Mouse (Mus musculus): ENCODE results near the gene Rufy4. TPM values are rescaled to one million over a fixed set of nuclear protein-coding genes. Genes with fewer than 3 reads are reported as not detected.
A peak's percentile ranks its signal among the peaks of the same experiment; 100 is the strongest.
"Not testable (repeated sequence)": the region's sequence is repeated elsewhere in the genome, so short reads cannot be mapped to it uniquely, and the experiment has no call there.

Rufy4 gene
- polyA plus RNA-seq, 1 experiment from 2014 or later: 0.42 TPM

DNA sequence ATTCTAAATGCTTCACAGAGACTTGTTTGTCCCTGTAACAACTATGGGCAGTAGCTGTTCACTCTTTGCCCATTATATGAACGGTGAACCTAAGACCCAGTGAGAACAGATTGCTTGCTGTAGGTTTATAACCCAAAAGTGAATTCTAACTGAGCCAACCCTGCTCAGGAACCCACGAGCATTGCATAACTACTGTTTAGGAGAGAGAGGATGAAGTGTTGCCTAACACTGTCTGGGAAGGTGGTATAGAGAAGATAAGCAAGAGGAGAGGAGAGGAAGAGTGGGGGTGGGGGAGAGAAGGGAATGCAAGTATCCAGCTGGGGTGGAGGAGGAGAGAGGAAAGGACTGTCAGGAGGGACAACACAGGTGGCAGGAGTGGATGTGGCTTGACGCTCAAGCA is 25.8 kb downstream of the Rufy4 start:
- Histone ChIP-seq H3K4me2 (replicated peaks; ENCODE audit: low read depth, low read length) (no peak overlapping the region), H3K36me3 (ENCODE audit: insufficient read depth, low read length) (no peaks in the 10 kb centered on the region), H3K27ac (ENCODE audit: low read length) (no peak overlapping the region), H3K9me3 (ENCODE audit: low read length) (no peaks in the 10 kb centered on the region), H3K27me3 (replicated peaks; ENCODE audit: insufficient read depth, low read length) (no peaks in the 10 kb centered on the region), H3K9ac (replicated peaks; ENCODE audit: low read depth) (no peak overlapping the region), H3K4me3 (ENCODE audit: low read depth, low read length) (no peak overlapping the region), H3K4me1 (ENCODE audit: insufficient read depth, low read depth, low read length) (no peaks in the 10 kb centered on the region)
- WGBS: 26% methylated on average over 3 of the region's 3 CpGs
- DNase-seq (ENCODE audit: low spot score) (peak; percentile 20), ATAC-seq (no peak; the same call in 1 of the 2 replicates)
- TF ChIP-seq CTCF (IDR thresholded peaks at IDR 0.05) (no peak), EP300 (IDR thresholded peaks at IDR 0.05) (no peak)

DNA sequence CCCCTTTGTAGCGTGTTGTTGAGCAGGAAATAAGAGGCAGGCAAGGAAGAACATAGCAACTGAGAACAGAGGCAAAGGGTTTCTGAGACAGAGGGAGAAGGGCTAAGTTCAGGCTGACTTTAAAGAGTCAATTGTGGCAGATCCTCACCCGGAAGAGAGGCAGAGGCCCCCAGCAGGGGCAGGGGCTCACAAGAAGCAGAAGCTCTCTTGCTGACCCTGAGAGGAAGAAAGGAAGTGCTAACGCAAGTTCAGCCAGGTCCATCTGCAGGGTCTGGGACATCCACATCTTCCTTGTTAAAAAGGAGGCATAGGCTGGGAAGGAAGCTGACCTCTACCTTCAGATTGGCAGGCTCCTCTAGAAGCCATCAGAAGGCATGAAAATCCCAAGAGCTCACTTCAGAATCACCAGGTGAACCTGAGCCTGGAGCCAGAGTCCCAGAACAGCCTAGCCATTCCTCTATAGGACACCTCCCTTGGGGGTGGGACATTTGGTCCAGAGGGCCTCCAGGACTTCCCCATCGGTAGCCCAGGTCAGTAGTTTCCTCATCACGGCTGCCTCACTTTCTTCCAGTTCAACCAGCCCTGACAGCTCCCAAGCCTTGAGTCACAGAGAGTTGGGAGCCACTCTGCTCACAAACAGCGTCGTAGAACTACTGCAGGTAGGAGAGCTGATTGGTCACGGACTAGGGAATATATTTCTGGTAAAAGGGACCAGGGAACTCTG is 28.3 kb downstream of the Rufy4 start, which contains the start of gene Cxcr2:
TSS of gene Cxcr2 (plus strand) at position 529 of the 724 bp plus-strand sequence.
- ATAC-seq: no peak
- Histone ChIP-seq H3K4me3 (ENCODE audit: low read depth, low read length) (no peak within 1 kb of the TSS), H3K4me2 (replicated peaks; ENCODE audit: low read depth, low read length) (no peak within 1 kb of the TSS), H3K9me3 (ENCODE audit: low read length) (no peaks in the 10 kb centered on the region), H3K36me3 (ENCODE audit: insufficient read depth, low read length) (no peaks in the 10 kb centered on the region), H3K27ac (ENCODE audit: low read length) (no peak within 1 kb of the TSS), H3K9ac (replicated peaks; ENCODE audit: low read depth) (no peak within 1 kb of the TSS), H3K4me1 (ENCODE audit: insufficient read depth, low read depth, low read length) (no peaks in the 10 kb centered on the region), H3K27me3 (replicated peaks; ENCODE audit: insufficient read depth, low read length) (no peaks in the 10 kb centered on the region)
- no peak for DNase-seq (ENCODE audit: low spot score)
- 58% methylated on average over 8 of the region's 8 CpGs for WGBS
- TF ChIP-seq CTCF (IDR thresholded peaks at IDR 0.05) (no peak), EP300 (IDR thresholded peaks at IDR 0.05) (no peak)

DNA sequence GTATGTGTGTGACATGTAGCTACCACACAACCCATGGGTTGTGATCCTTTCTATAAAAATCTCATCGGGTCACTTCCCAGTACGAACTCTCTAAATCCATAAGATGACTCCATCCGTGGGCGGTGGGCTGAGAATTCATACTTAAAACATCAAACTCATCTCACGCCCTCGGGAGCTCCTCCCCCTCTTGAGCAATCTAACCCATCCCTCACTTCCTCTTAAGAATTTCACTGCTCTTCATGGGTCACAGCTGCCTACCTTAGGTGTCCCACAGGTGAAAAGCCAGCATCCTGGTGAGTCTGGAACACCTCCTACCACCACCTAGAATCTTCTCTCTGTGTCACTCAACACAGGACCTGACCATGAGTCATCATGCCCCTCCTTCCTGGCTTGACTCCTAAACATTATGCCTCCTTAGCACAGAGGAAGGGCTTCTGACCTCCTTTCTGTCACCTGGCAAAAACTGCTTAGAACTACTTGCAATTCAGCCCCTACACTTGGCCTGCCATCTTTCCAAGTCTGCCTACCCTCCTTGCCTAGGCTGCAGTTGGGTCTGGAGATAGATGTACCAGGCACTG is 30.2 kb downstream of the Rufy4 start:
- Histone ChIP-seq H3K9me3 (ENCODE audit: low read length) (no peaks in the 10 kb centered on the region), H3K4me3 (ENCODE audit: low read depth, low read length) (no peak overlapping the region), H3K9ac (replicated peaks; ENCODE audit: low read depth) (no peak overlapping the region), H3K36me3 (ENCODE audit: insufficient read depth, low read length) (no peaks in the 10 kb centered on the region), H3K27ac (ENCODE audit: low read length) (no peak overlapping the region), H3K4me1 (ENCODE audit: insufficient read depth, low read depth, low read length) (no peaks in the 10 kb centered on the region), H3K27me3 (replicated peaks; ENCODE audit: insufficient read depth, low read length) (no peaks in the 10 kb centered on the region), H3K4me2 (replicated peaks; ENCODE audit: low read depth, low read length) (no peak overlapping the region)
- TF ChIP-seq EP300 (IDR thresholded peaks at IDR 0.05) (no peak), CTCF (IDR thresholded peaks at IDR 0.05) (no peak)
- 72% methylated on average over 6 of the region's 6 CpGs for WGBS
- ATAC-seq (no peak), DNase-seq (ENCODE audit: low spot score) (no peak)

DNA sequence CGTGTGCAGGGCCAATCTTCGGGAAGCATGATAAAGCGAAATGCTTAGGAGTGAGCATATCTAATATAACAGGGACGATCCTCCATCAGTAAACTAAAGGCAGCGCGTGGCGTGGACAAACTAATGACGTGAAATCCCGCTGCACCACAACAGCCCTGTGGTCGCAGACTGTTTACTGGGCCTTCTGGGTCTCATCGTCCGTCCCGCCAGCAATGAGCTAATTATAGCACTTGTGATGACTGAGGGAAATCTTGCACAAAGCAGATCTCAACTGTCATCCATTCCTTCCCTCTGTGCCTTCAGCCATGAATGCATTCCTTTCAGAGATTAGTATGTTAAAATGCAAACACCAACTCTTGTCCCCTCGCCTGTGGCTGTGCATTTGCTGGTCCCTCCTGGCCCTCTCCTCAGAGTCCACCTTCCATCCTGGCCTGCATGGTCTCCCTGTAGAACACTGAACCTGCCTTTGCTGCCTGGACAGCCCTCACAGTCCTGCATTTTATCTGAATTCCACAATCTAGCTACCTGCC is 31.1 kb downstream of the Rufy4 start:
- no peak overlapping the region for H3K27ac ChIP-seq (ENCODE audit: low read length)
- no peaks in the 10 kb centered on the region for H3K27me3 ChIP-seq (replicated peaks; ENCODE audit: insufficient read depth, low read length)
- TF ChIP-seq CTCF (IDR thresholded peaks at IDR 0.05): no peak
- TF ChIP-seq EP300 (IDR thresholded peaks at IDR 0.05): no peak
- no peaks in the 10 kb centered on the region for H3K36me3 ChIP-seq (ENCODE audit: insufficient read depth, low read length)
- ATAC-seq (peak; percentile 23; the same call in 1 of the 2 replicates), DNase-seq (ENCODE audit: low spot score) (peak; percentile 36)
- no peak overlapping the region for H3K4me2 ChIP-seq (replicated peaks; ENCODE audit: low read depth, low read length)
- no peak overlapping the region for H3K9ac ChIP-seq (replicated peaks; ENCODE audit: low read depth)
- no peaks in the 10 kb centered on the region for H3K4me1 ChIP-seq (ENCODE audit: insufficient read depth, low read depth, low read length)
- no peak overlapping the region for H3K4me3 ChIP-seq (ENCODE audit: low read depth, low read length)
- H3K9me3 ChIP-seq (ENCODE audit: low read length): no peaks in the 10 kb centered on the region
- WGBS: 59% methylated on average over 14 of the region's 14 CpGs

DNA sequence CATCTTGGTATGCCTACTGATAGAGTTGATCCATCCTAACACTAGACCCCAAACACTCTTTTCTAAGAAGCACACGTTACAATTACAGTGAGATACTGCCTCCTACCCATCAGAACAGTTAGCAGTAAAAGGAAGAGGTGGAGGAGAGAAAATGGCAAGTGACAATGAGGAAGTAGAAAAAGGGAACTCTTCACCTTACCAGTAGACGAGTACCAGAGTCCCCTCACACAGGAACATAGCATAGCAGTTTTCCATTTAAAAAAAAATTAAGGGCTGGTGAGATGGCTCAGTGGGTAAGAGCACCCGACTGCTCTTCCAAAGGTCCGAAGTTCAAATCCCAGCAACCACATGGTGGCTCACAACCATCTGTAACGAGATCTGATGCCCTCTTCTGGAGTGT is 34.3 kb downstream of the Rufy4 start:
- 74% methylated on average over 4 of the region's 5 CpGs for WGBS
- not testable (repeated sequence) for H3K9me3 ChIP-seq (ENCODE audit: low read length); H3K27ac ChIP-seq (ENCODE audit: low read length); DNase-seq (ENCODE audit: low spot score); H3K4me1 ChIP-seq (ENCODE audit: insufficient read depth, low read depth, low read length); H3K9ac ChIP-seq (replicated peaks; ENCODE audit: low read depth); H3K4me2 ChIP-seq (replicated peaks; ENCODE audit: low read depth, low read length); H3K27me3 ChIP-seq (replicated peaks; ENCODE audit: insufficient read depth, low read length); H3K4me3 ChIP-seq (ENCODE audit: low read depth, low read length); H3K36me3 ChIP-seq (ENCODE audit: insufficient read depth, low read length); ATAC-seq

DNA sequence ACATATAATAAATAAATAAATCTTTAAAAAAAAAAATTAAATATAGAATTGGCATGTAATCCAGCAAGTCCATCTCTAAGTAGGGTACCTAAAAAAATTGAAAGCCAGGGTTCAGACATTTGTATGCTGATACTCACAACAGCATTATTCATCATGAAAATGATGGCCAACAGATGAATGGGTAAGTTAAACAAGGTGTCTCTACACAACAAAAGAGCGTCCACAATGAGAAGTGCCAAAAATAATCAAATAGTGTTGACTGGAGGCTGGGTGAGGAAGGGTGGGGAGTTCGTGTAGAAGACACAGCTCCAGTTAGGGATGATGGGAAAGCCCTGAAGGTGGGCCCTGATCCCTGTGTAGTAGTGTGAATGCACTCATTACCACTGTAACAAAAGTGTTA is 34.7 kb downstream of the Rufy4 start:
- Histone ChIP-seq H3K9ac (replicated peaks; ENCODE audit: low read depth) (no peak overlapping the region), H3K4me1 (ENCODE audit: insufficient read depth, low read depth, low read length) (no peaks in the 10 kb centered on the region), H3K9me3 (ENCODE audit: low read length) (no peaks in the 10 kb centered on the region), H3K4me3 (ENCODE audit: low read depth, low read length) (no peak overlapping the region), H3K4me2 (replicated peaks; ENCODE audit: low read depth, low read length) (no peak overlapping the region), H3K27ac (ENCODE audit: low read length) (no peak overlapping the region), H3K36me3 (ENCODE audit: insufficient read depth, low read length) (no peaks in the 10 kb centered on the region), H3K27me3 (replicated peaks; ENCODE audit: insufficient read depth, low read length) (no peaks in the 10 kb centered on the region)
- no peak for DNase-seq (ENCODE audit: low spot score)
- no peak for ATAC-seq
- 51% methylated on average over 2 of the region's 2 CpGs for WGBS
- TF ChIP-seq CTCF (IDR thresholded peaks at IDR 0.05) (no peak), EP300 (IDR thresholded peaks at IDR 0.05) (no peak)
